Mouse (Mus musculus): ENCODE results near the gene Podnl1. TPM values are rescaled to one million over a fixed set of nuclear protein-coding genes. Genes with fewer than 3 reads are reported as not detected.
A peak's percentile ranks its signal among the peaks of the same experiment; 100 is the strongest.

Gene Podnl1
- total RNA-seq, 2 experiments from 2014 or later = not detected

GRCm38 (mm10) chr8:84126742-84127141 is 953 bp downstream of the Podnl1 start:
- peak; percentile 6; the same call in 1 of the 2 replicates for ATAC-seq (replicated peaks; ENCODE audit: poor library complexity)

- peak; percentile 64 for ATAC-seq (replicated peaks; ENCODE audit: poor library complexity)
These were observed 1.6 kb downstream of the Podnl1 start for GRCm38 (mm10) chr8:84127202-84127901.

GRCm38 (mm10) chr8:84128277-84128676 is 2.5 kb downstream of the Podnl1 start:
- no peak for ATAC-seq (replicated peaks; ENCODE audit: poor library complexity)

GRCm38 (mm10) chr8:84130806-84131205 is 5.0 kb downstream of the Podnl1 start:
- ATAC-seq (replicated peaks; ENCODE audit: poor library complexity) = no peak

GRCm38 (mm10) chr8:84132225-84132624 is 6.4 kb downstream of the Podnl1 start:
- peak; percentile 60 for ATAC-seq (replicated peaks; ENCODE audit: poor library complexity)

GRCm38 (mm10) chr8:84137848-84138247 is 12.1 kb downstream of the Podnl1 start:
- no peak for ATAC-seq (replicated peaks; ENCODE audit: poor library complexity)

- ATAC-seq (replicated peaks; ENCODE audit: poor library complexity) = no peak
These were observed 15.0 kb downstream of the Podnl1 start for GRCm38 (mm10) chr8:84140838-84141237.

- ATAC-seq (replicated peaks; ENCODE audit: poor library complexity) = no peak
These were observed 19.0 kb downstream of the Podnl1 start for GRCm38 (mm10) chr8:84144636-84145245.

GRCm38 (mm10) chr8:84147324-84147766 is 21.6 kb downstream of the Podnl1 start:
- ATAC-seq (replicated peaks; ENCODE audit: poor library complexity) = peak; percentile 9

- peak; percentile 98 for ATAC-seq (replicated peaks; ENCODE audit: poor library complexity)
These were observed 22.2 kb downstream of the Podnl1 start, which contains the start of the genes Cc2d1a and 4930432K21Rik for GRCm38 (mm10) chr8:84147769-84148530. Gene Cc2d1a (minus strand): TSS chr8:84147936. Gene 4930432K21Rik (plus strand): TSS chr8:84148025.

- ATAC-seq (replicated peaks; ENCODE audit: poor library complexity) = no peak
These were observed 22.7 kb downstream of the Podnl1 start for GRCm38 (mm10) chr8:84148531-84148850.

GRCm38 (mm10) chr8:84149181-84149580 is 23.4 kb downstream of the Podnl1 start:
- ATAC-seq (replicated peaks; ENCODE audit: poor library complexity) = no peak

GRCm38 (mm10) chr8:84157620-84158019 is 31.8 kb downstream of the Podnl1 start:
- ATAC-seq (replicated peaks; ENCODE audit: poor library complexity) = peak; percentile 68

GRCm38 (mm10) chr8:84167696-84168095 is 41.9 kb downstream of the Podnl1 start:
- ATAC-seq (replicated peaks; ENCODE audit: poor library complexity) = peak; percentile 63

- no peak for ATAC-seq (replicated peaks; ENCODE audit: poor library complexity)
These were observed 44.3 kb downstream of the Podnl1 start for GRCm38 (mm10) chr8:84170096-84170495.

- peak; percentile 66 for ATAC-seq (replicated peaks; ENCODE audit: poor library complexity)
These were observed 48.1 kb downstream of the Podnl1 start for GRCm38 (mm10) chr8:84173861-84174260.

GRCm38 (mm10) chr8:84176560-84176959 is 50.8 kb downstream of the Podnl1 start:
- no peak for ATAC-seq (replicated peaks; ENCODE audit: poor library complexity)

GRCm38 (mm10) chr8:84177405-84177804 is 51.6 kb downstream of the Podnl1 start:
- no peak for ATAC-seq (replicated peaks; ENCODE audit: poor library complexity)

- ATAC-seq (replicated peaks; ENCODE audit: poor library complexity) = no peak
These were observed 52.8 kb downstream of the Podnl1 start for GRCm38 (mm10) chr8:84178592-84178991.

- ATAC-seq (replicated peaks; ENCODE audit: poor library complexity) = no peak
These were observed 54.2 kb downstream of the Podnl1 start for GRCm38 (mm10) chr8:84179946-84180345.

- ATAC-seq (replicated peaks; ENCODE audit: poor library complexity) = peak; percentile 58
These were observed 54.9 kb downstream of the Podnl1 start for GRCm38 (mm10) chr8:84180530-84181190.
